Mouse (Mus musculus) monocyte, adult 59 days (primary cell): Measurements from ENCODE around the gene Slc15a2. TPM values are rescaled to one million over a fixed set of nuclear protein-coding genes. Genes with fewer than 3 reads are reported as not detected.

Experiments used
- total RNA-seq, 2 experiments: library from RNA; stranded (reverse); gene quantifications; one replicate each; pipeline ENCODE4 v1.2.4; 2023

The Slc15a2 gene
- 10 to 100 TPM; 24.7 to 32.9 TPM for total RNA-seq

DNA sequence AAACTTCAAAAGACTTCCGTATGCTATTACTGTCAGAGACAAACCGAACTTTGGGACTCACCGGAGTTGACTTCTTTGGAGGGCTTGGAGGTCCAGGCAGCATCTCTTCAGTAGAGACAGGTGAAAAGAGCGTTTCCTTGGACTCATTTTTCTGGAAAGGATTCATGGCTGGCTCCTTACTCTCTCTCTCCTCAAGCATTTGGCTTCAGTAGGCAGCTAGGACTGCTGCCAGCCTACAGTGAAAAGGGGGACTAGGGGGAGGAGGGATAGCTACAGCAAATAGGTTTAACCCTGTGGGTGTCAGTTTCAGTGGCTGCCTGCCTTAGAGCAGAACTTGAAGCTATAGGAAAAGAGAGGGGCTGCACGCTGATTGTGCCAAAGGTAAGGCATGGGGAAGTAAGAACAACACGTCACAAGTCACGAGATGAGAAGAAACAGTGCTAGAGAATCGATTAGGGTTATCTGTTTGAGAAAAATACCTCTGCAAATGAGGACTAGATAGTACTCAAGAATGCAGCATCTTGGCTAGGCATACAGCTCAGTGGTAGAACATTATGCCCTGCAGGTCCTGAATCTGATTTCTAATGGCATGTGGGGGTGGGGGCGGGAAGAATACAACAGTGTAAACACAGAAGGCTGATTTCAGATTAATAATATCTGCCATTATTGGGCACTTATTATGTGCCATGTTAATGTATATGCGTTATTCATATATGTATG lies at the start of gene Slc15a2:
TSS of gene Slc15a2 (minus strand) at position 369 of the 720 bp plus-strand sequence.

DNA sequence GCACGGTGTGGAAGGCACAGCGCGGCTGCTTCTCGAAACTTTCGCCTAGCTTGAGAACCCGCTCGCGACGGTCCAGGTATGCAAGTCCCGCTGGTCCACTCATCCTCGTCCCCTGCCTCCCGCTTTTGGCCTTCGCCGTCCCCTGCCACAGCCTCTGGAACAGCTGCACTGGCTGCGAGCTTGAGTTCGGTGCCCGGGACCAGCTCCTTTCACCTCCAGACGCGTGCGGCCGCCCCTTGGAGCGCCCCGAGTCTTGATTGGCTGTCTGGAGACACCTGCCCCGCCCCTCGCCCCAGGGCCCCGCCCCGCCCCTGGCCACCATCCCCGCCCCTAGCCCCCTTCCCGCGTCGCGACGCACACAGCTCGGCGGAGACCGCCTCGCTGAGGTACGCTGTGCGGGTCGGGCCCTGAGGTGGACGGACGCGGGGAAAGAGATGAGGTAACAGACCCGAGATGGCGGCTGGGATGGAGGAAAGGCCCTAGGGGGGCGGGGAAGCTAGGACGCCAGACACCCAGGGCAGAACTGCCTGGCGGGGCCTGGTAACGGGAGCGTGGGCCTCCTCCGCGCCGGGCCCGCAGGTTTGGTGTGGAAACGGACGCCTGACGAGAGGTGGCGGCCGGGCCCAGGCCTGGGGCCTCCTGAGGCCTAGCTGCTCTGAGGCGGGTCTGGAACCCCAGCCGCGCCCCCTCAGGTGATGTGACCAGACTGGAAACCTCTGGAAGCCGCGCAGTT lies 43.5 kb upstream of the Slc15a2 start, which contains the start of gene Iqcb1:
TSS of gene Iqcb1 (plus strand) at position 332 of the 733 bp plus-strand sequence.

Other genes starting within 250 kb of the Slc15a2 start
- gene Casr, start 222.8 kb downstream of the Slc15a2 start, total RNA-seq: not detected
- gene Cd86, start 118.9 kb downstream of the Slc15a2 start, total RNA-seq: 100 to 1,000 TPM; 187 to 206 TPM
- gene Ildr1, start 91.0 kb downstream of the Slc15a2 start, total RNA-seq: 1 to 10 TPM; 3.0 to 3.2 TPM
- 10 to 100 TPM; 11.6 to 12.8 TPM for gene Iqcb1, start 43.4 kb upstream of the Slc15a2 start, total RNA-seq
- gene Eaf2, start 90.0 kb upstream of the Slc15a2 start, total RNA-seq: 1 to 10 TPM; 2.0 to 3.0 TPM
- 10 to 100 TPM; 39.1 to 42.7 TPM for gene Golgb1, start 90.2 kb upstream of the Slc15a2 start, total RNA-seq
- gene Hcls1, start 150.0 kb upstream of the Slc15a2 start, total RNA-seq: 100 to 1,000 TPM; 424 to 435 TPM
- under 1 TPM in 1 of 2 experiments, not detected in 1; 0.18 TPM for gene Fbxo40, start 205.5 kb upstream of the Slc15a2 start, total RNA-seq
- under 1 TPM; 0.58 to 0.79 TPM for gene Polq, start 226.8 kb upstream of the Slc15a2 start, total RNA-seq